Mouse (Mus musculus): ENCODE measurements around the gene Hdac9. TPM values are rescaled to one million over a fixed set of nuclear protein-coding genes. Genes with fewer than 3 reads are reported as not detected.

Hdac9 gene
- polyA plus RNA-seq, 1 experiment from 2014 or later, result 4.4 TPM

DNA sequence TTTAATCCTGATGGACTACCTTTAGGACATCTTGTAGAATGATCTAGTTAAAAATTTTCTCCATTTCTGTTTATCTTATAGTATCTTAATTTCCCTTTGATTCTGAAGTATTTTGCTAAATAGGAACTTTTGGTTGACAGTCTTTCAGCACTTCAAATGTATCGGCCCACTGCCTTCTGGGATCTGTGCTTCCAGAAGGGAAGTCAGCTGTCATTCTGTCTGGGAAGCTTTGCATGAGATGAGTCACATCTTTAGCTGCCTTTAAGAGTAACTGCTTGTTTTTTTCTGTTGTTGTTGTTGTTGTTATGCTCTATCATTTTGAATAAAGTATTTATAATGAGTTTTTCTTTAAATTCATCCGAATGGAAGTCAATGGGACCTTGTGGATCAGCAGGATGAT is 169.6 kb downstream of the Hdac9 start:
- Histone ChIP-seq H3K4me1 (no peaks in the 10 kb centered on the region), H3K4me3 (no peak overlapping the region), H3K36me3 (replicated peaks) (no peaks in the 10 kb centered on the region), H3K9me3 (no peaks in the 10 kb centered on the region), H3K27ac (no peak overlapping the region), H3K27me3 (ENCODE audit: poor library complexity, severe bottlenecking) (no peaks in the 10 kb centered on the region)
- no peak for DNase-seq (ENCODE audit: extremely low spot score, low spot score)
- 88% methylated on average over 2 of the region's 2 CpGs for WGBS

DNA sequence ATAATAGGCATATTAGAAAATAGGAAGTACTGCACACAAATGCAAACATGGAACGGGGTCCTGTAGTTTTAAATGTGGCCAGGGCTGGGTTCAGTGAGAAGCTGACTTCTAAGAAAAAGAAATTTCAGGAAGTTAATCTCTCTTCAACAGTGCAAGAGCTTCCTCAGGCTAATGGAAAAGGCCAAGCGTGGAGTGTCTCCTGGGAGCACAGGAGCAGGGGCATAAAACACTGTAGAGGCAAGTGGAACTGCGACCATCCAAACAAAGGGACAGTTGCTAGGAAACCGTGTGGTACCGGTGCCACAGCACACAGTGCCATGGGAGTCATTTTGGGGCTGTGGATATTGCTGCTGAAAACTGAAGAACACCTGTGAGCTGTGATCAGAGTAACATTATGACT is 191.7 kb downstream of the Hdac9 start:
- H3K9me3 ChIP-seq, result no peaks in the 10 kb centered on the region
- no peaks in the 10 kb centered on the region for H3K36me3 ChIP-seq (replicated peaks)
- no peak overlapping the region for H3K4me3 ChIP-seq
- no peaks in the 10 kb centered on the region for H3K4me1 ChIP-seq
- no peak overlapping the region for H3K27ac ChIP-seq
- H3K27me3 ChIP-seq (ENCODE audit: poor library complexity, severe bottlenecking), result no peaks in the 10 kb centered on the region
- 77% methylated on average over 5 of the region's 5 CpGs for WGBS
- no peak for DNase-seq (ENCODE audit: extremely low spot score, low spot score)

DNA sequence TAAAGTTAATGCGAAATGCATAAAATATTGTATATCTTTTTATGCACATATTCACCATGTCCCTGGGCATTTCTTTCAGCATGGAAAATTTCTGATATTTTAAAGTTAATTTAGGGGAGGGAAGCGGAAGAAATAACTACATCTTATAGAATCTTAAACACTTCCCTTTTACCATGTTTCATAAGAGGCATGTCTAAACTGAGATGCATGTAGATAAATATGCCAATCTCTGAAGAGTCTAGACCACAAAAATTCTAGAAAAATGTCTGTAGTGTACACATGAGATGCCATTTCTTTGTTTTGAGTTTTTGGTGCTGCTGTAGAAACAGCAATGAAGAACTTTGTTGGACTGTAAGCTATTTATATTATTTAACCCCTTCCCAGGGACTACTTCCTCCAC is 192.6 kb downstream of the Hdac9 start:
- H3K9me3 ChIP-seq, result no peaks in the 10 kb centered on the region
- 95% methylated on average over 2 of the region's 2 CpGs for WGBS
- H3K27ac ChIP-seq, result no peak overlapping the region
- H3K27me3 ChIP-seq (ENCODE audit: poor library complexity, severe bottlenecking), result no peaks in the 10 kb centered on the region
- DNase-seq (ENCODE audit: extremely low spot score, low spot score), result no peak
- H3K36me3 ChIP-seq (replicated peaks), result no peaks in the 10 kb centered on the region
- H3K4me1 ChIP-seq, result no peaks in the 10 kb centered on the region
- H3K4me3 ChIP-seq, result no peak overlapping the region

DNA sequence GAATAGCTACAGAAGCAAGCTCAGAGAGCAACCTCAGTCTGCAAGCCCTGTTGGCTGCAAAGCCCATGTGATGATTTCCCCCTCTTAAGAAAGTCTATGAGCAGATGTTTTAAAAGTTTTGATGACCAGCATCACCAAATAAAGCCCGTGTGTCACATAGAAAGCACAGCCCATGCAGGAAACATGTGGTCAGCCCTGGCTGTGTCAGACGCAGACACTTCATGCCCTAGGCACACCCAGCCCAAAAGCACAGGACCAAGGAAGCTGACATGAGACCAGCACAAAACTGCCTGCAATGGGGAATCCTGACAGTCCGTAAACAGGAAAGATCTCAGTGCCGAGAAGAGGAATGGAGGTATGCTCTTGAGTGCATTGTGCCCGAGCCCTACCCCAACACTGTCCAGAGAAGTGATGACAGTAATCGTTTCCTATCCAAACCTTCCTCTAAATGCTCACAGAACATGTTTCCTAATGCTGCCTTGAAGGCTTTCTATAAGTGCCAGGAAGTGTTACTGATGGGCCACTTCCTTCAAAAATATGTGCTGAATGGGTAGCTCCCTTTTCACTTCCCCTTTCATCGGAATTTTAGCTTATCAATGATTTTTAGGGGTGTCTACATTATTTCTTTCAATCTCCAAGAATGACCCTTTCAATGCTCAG is 193.9 kb downstream of the Hdac9 start:
- 90% methylated on average over 7 of the region's 7 CpGs for WGBS
- H3K27me3 ChIP-seq (ENCODE audit: poor library complexity, severe bottlenecking), result no peaks in the 10 kb centered on the region

DNA sequence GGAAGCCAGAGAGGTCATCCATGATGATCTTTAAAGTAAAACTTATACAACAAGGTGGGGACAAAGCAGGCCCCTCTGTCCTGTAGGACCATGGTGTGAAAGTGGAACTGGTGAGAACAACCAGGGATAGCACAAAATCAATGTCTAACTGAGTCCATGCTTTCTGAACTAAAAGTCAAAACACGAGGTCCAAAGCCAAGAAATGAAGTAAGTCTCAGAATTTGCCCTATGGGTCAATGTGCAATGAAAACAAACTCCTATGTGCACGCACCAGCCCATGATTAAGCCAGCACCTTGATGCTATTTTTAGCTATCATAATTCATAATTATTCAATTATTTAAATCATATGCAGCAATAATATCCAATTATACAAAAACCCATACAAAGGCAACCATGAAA is 196.0 kb downstream of the Hdac9 start:
- 82% methylated on average over 2 of the region's 2 CpGs for WGBS
- no peaks in the 10 kb centered on the region for H3K27me3 ChIP-seq (ENCODE audit: poor library complexity, severe bottlenecking)
- H3K36me3 ChIP-seq (replicated peaks), result no peaks in the 10 kb centered on the region
- no peaks in the 10 kb centered on the region for H3K9me3 ChIP-seq
- H3K27ac ChIP-seq, result no peak overlapping the region
- H3K4me1 ChIP-seq, result no peaks in the 10 kb centered on the region
- no peak overlapping the region for H3K4me3 ChIP-seq
- no peak for DNase-seq (ENCODE audit: extremely low spot score, low spot score)

More for the DNA sequence above, 193.9 kb downstream of the Hdac9 start:
- Histone ChIP-seq H3K27ac (no peak overlapping the region), H3K36me3 (replicated peaks) (no peaks in the 10 kb centered on the region), H3K4me1 (no peaks in the 10 kb centered on the region), H3K4me3 (no peak overlapping the region), H3K9me3 (no peaks in the 10 kb centered on the region)
- DNase-seq (ENCODE audit: extremely low spot score, low spot score), result no peak

DNA sequence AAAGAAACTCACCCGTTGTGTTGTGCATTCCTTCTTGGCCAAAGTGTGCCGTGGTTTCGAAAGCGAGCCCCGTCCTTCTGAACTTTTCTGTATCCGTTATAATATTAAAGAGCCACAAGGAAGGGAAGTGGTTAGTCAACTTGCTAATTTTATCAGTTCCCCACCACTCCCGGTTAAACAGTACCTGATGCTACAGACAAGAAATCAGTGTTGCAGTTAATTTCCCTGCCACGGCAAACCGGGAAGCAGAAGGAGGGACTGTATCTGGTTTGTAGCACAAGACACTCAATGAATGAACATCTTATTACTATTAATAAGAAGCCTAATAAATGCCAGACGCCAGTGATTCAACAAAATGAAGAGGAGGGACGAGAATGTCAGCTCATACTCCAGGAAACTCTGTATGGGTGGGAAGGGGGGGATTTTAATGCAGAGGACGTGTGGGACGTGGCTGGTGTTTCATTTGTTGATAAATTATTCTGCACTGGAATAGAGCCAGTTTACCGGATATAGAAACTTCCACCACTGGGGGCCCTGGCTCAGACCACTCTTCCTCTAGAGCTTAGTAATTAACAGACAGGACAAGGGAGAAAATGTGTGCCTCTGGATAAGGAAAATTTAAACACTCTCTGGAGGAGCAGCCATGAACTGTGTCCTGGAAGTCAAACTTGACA is 202.5 kb downstream of the Hdac9 start:
- Histone ChIP-seq H3K4me1 (peaks cover 14% of the 10 kb centered on the region), H3K9me3 (no peaks in the 10 kb centered on the region), H3K27me3 (ENCODE audit: poor library complexity, severe bottlenecking) (no peaks in the 10 kb centered on the region), H3K36me3 (replicated peaks) (no peaks in the 10 kb centered on the region), H3K4me3 (no peak overlapping the region), H3K27ac (peak overlapping the region; percentile 35; the same call in 1 of the 2 replicates)
- DNase-seq (ENCODE audit: extremely low spot score, low spot score), result no peak
- WGBS, result 69% methylated on average over 14 of the region's 14 CpGs

GRCm38 (mm10) chr12:34697981-34698380 is 218.9 kb downstream of the Hdac9 start:
- no peak for DNase-seq (ENCODE audit: extremely low spot score, low spot score)
- no peak overlapping the region for H3K4me3 ChIP-seq
- H3K36me3 ChIP-seq (replicated peaks), result no peaks in the 10 kb centered on the region
- 57% methylated on average over 1 of the region's 1 CpGs for WGBS
- H3K4me1 ChIP-seq, result no peaks in the 10 kb centered on the region
- H3K27ac ChIP-seq, result no peak overlapping the region
- H3K27me3 ChIP-seq (ENCODE audit: poor library complexity, severe bottlenecking), result no peaks in the 10 kb centered on the region
- H3K9me3 ChIP-seq, result no peaks in the 10 kb centered on the region

- no peak overlapping the region for H3K27ac ChIP-seq
- 85% methylated on average over 1 of the region's 1 CpGs for WGBS
- no peaks in the 10 kb centered on the region for H3K27me3 ChIP-seq (ENCODE audit: poor library complexity, severe bottlenecking)
- H3K36me3 ChIP-seq (replicated peaks), result no peaks in the 10 kb centered on the region
- H3K4me1 ChIP-seq, result no peaks in the 10 kb centered on the region
- no peak for DNase-seq (ENCODE audit: extremely low spot score, low spot score)
- no peaks in the 10 kb centered on the region for H3K9me3 ChIP-seq
- H3K4me3 ChIP-seq, result no peak overlapping the region
These were observed 220.2 kb downstream of the Hdac9 start for GRCm38 (mm10) chr12:34696736-34697135.

- DNase-seq (ENCODE audit: extremely low spot score, low spot score), result no peak
- no peaks in the 10 kb centered on the region for H3K27me3 ChIP-seq (ENCODE audit: poor library complexity, severe bottlenecking)
- WGBS, result 74% methylated on average over 4 of the region's 4 CpGs
These were observed 228.0 kb downstream of the Hdac9 start for GRCm38 (mm10) chr12:34688941-34689340.

GRCm38 (mm10) chr12:34683375-34683774 is 233.5 kb downstream of the Hdac9 start:
- Histone ChIP-seq H3K27me3 (ENCODE audit: poor library complexity, severe bottlenecking) (no peaks in the 10 kb centered on the region), H3K27ac (no peak overlapping the region), H3K9me3 (no peaks in the 10 kb centered on the region), H3K36me3 (replicated peaks) (no peaks in the 10 kb centered on the region), H3K4me3 (no peak overlapping the region), H3K4me1 (peaks cover 10% of the 10 kb centered on the region)
- no peak for DNase-seq (ENCODE audit: extremely low spot score, low spot score)
- 77% methylated on average over 4 of the region's 4 CpGs for WGBS

More at GRCm38 (mm10) chr12:34688941-34689340, 228.0 kb downstream of the Hdac9 start:
- no peaks in the 10 kb centered on the region for H3K36me3 ChIP-seq (replicated peaks)
- no peak overlapping the region for H3K4me3 ChIP-seq
- H3K27ac ChIP-seq, result no peak overlapping the region
- no peaks in the 10 kb centered on the region for H3K9me3 ChIP-seq
- no peaks in the 10 kb centered on the region for H3K4me1 ChIP-seq

DNA sequence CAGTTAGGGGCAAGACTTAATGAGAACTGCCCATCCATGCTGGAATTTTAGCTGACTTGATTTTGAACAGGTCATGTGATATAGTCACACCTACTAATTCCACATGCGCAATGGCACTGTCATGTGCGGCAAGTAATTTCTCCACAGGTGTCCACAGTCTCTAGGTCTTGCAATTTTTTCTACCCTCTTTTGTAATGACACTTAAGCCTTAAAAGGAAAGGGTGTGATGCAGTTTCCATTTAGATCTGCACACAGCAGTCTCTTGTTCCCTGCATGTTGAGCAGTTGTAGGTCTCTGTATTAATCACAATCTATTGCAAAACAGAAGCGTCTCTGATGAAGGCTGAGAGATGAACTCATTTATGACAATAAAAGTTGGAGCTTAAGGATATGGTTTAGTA is 234.2 kb downstream of the Hdac9 start:
- Histone ChIP-seq H3K4me1 (peaks cover 10% of the 10 kb centered on the region), H3K9me3 (no peaks in the 10 kb centered on the region), H3K4me3 (no peak overlapping the region), H3K27me3 (ENCODE audit: poor library complexity, severe bottlenecking) (no peaks in the 10 kb centered on the region), H3K27ac (no peak overlapping the region), H3K36me3 (replicated peaks) (no peaks in the 10 kb centered on the region)
- WGBS, result 93% methylated on average over 3 of the region's 3 CpGs
- no peak for DNase-seq (ENCODE audit: extremely low spot score, low spot score)

- 51% methylated on average over 5 of the region's 5 CpGs for WGBS
These were observed 236.3 kb downstream of the Hdac9 start for GRCm38 (mm10) chr12:34680576-34680975.

DNA sequence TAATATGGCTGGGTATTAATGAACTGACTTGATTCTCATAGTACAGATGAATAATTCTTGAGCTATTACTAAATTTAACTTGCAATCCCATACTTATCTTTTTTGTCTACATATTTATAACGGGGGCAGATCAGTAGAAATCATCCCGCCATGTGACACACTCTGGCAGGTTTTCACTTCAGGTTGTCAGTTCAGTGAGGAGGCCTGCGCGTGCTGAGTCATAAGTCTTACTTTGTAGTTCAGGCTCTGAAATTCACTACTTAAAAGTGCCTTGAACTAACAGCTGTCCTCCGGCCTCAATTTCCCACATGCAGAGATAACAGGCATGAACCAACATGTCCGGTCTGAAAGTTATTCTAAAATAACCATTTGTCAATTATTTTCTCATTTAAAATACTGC is 239.8 kb downstream of the Hdac9 start:
- H3K27me3 ChIP-seq (ENCODE audit: poor library complexity, severe bottlenecking), result no peaks in the 10 kb centered on the region
- no peak overlapping the region for H3K4me3 ChIP-seq
- H3K36me3 ChIP-seq (replicated peaks), result no peaks in the 10 kb centered on the region
- peaks cover 5% of the 10 kb centered on the region for H3K4me1 ChIP-seq
- 89% methylated on average over 6 of the region's 6 CpGs for WGBS
- no peak overlapping the region for H3K27ac ChIP-seq
- H3K9me3 ChIP-seq, result no peaks in the 10 kb centered on the region
- no peak for DNase-seq (ENCODE audit: extremely low spot score, low spot score)

More at GRCm38 (mm10) chr12:34680576-34680975, 236.3 kb downstream of the Hdac9 start:
- no peak for DNase-seq (ENCODE audit: extremely low spot score, low spot score)
- no peaks in the 10 kb centered on the region for H3K36me3 ChIP-seq (replicated peaks)
- H3K4me1 ChIP-seq, result peaks cover 10% of the 10 kb centered on the region
- H3K27me3 ChIP-seq (ENCODE audit: poor library complexity, severe bottlenecking), result no peaks in the 10 kb centered on the region
- no peaks in the 10 kb centered on the region for H3K9me3 ChIP-seq
- H3K27ac ChIP-seq, result no peak overlapping the region
- no peak overlapping the region for H3K4me3 ChIP-seq

Measured in forebrain, embryonic 10.5 days (tissue).